ENCODE assay signal across 8 mouse cellular contexts in the genomic region with DNA sequence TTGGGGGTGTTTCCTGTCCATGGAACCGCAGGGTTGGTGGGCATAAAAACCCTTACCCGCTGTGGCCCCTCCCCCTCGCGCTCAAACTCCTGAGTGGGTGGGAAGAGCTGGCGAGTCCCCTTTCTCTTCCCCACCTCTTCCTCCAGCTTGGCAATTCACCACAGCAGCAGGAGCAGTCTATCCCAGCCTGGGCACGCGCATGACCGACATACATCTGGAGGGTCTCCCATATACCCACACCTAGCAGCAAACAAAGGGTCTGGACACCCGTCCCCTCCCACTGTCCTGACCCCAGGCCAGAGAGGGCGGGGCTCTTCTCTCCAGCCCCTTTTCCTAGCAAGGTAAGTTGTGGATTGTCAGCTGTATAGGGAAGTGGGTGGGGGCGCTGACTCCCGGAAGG. TPM values are rescaled to one million over a fixed set of nuclear protein-coding genes. Genes with fewer than 3 reads are reported as not detected.
DNase-seq lines count a peak whose midpoint lies in the region; ATAC-seq and TF ChIP-seq lines count a peak whose summit lies in the region.

No protein-coding gene starts in this region.

- H3K9me3 ChIP-seq in forebrain, embryonic 10.5 days, result peaks cover 6% of the 10 kb centered on the region; the same call in 1 of the 2 replicates
- H3K9me3 ChIP-seq in hindbrain, postnatal 0 days (ENCODE audit: low read length), result no peaks in the 10 kb centered on the region
- H3K9me3 ChIP-seq in midbrain, postnatal 0 days (ENCODE audit: low read length), result 0 out of 2 replicates have a peak, but pooled peaks cover 6% of the 10 kb centered on the region

- no peak overlapping the region for H3K27ac ChIP-seq in liver, adult 2 months (replicated peaks; ENCODE audit: insufficient read depth, low read depth, low read length)
- peak overlapping the region; percentile 26 for H3K27ac ChIP-seq in forebrain, embryonic 10.5 days
- no peak overlapping the region for H3K27ac ChIP-seq in hindbrain, postnatal 0 days
- H3K27ac ChIP-seq in midbrain, postnatal 0 days (ENCODE audit: low read depth, low read length), result no peak overlapping the region

- no peaks in the 10 kb centered on the region for H3K36me3 ChIP-seq in liver, adult 2 months (ENCODE audit: control insufficient read depth, insufficient read depth, low read length)
- H3K36me3 ChIP-seq in forebrain, embryonic 10.5 days (replicated peaks), result peaks cover under 1% of the 10 kb centered on the region; the same call in 1 of the 2 replicates
- no peaks in the 10 kb centered on the region for H3K36me3 ChIP-seq in hindbrain, postnatal 0 days (ENCODE audit: insufficient read depth, low read length)
- no peaks in the 10 kb centered on the region for H3K36me3 ChIP-seq in midbrain, postnatal 0 days (ENCODE audit: insufficient read depth, low read length)

- no peak for TF ChIP-seq POLR2A in liver, adult 2 months (IDR thresholded peaks at IDR 0.05; ENCODE audit: extremely low read depth, insufficient read depth, low read length)

- peak overlapping the region; percentile 6; the same call in 1 of the 2 replicates for H3K4me3 ChIP-seq in liver, adult 2 months (ENCODE audit: insufficient read depth, low read depth, low read length)
- H3K4me3 ChIP-seq in forebrain, embryonic 10.5 days, result peak overlapping the region; percentile 48
- peak overlapping the region; percentile 1 for H3K4me3 ChIP-seq in hindbrain, postnatal 0 days (ENCODE audit: low read length)
- H3K4me3 ChIP-seq in midbrain, postnatal 0 days (ENCODE audit: low read depth, low read length), result no peak overlapping the region

- WGBS in liver, adult 2 months, result 8% methylated on average over 12 of the region's 12 CpGs
- 5% methylated on average over 12 of the region's 12 CpGs for WGBS in forebrain, embryonic 10.5 days
- 7% methylated on average over 12 of the region's 12 CpGs for WGBS in hindbrain, postnatal 0 days
- 6% methylated on average over 12 of the region's 12 CpGs for WGBS in midbrain, postnatal 0 days

- peak overlapping the region; percentile 46 for H3K4me2 ChIP-seq in hindbrain, postnatal 0 days (ENCODE audit: low read depth, low read length)
- peak overlapping the region; percentile 40 for H3K4me2 ChIP-seq in midbrain, postnatal 0 days (ENCODE audit: low read depth, low read length, poor library complexity, severe bottlenecking)

- H3K27me3 ChIP-seq in liver, adult 2 months (ENCODE audit: control insufficient read depth, insufficient read depth, low read length), result no peaks in the 10 kb centered on the region
- peaks cover 8% of the 10 kb centered on the region; the same call in 1 of the 2 replicates for H3K27me3 ChIP-seq in forebrain, embryonic 10.5 days (ENCODE audit: poor library complexity, severe bottlenecking)
- H3K27me3 ChIP-seq in hindbrain, postnatal 0 days (ENCODE audit: insufficient read depth, low read length), result peaks cover 4% of the 10 kb centered on the region; the same call in 1 of the 2 replicates
- peaks cover 4% of the 10 kb centered on the region; the same call in 1 of the 2 replicates for H3K27me3 ChIP-seq in midbrain, postnatal 0 days (ENCODE audit: insufficient read depth, low read length)

- no peak for DNase-seq in liver, adult 2 months (ENCODE audit: extremely low read depth, low read depth, low spot score)
- no peak for DNase-seq in liver
- DNase-seq in forebrain, embryonic 10.5 days (ENCODE audit: extremely low spot score, low spot score), result no peak
- DNase-seq in hindbrain, postnatal 0 days (ENCODE audit: low spot score), result no peak
- DNase-seq in midbrain, postnatal 0 days (ENCODE audit: low spot score), result no peak
- no peak for DNase-seq in testis, postnatal 14 days (ENCODE audit: low spot score)
- no peak for DNase-seq in right cerebral cortex, adult 18-20 months
- DNase-seq in cerebellum, adult 18-20 months, result no peak

- ATAC-seq in hindbrain, postnatal 0 days, result no peak
- no peak for ATAC-seq in midbrain, postnatal 0 days (ENCODE audit: low FRiP score)

- H3K4me1 ChIP-seq in liver, adult 2 months (ENCODE audit: control insufficient read depth, insufficient read depth, low read length), result peaks cover 5% of the 10 kb centered on the region
- peaks cover 37% of the 10 kb centered on the region for H3K4me1 ChIP-seq in forebrain, embryonic 10.5 days
- H3K4me1 ChIP-seq in hindbrain, postnatal 0 days (ENCODE audit: insufficient read depth, low read length), result peaks cover 8% of the 10 kb centered on the region
- H3K4me1 ChIP-seq in midbrain, postnatal 0 days (ENCODE audit: insufficient read depth, low read length), result peaks cover 8% of the 10 kb centered on the region; the same call in 1 of the 2 replicates

- H3K9ac ChIP-seq in liver, adult 2 months (ENCODE audit: low read depth, low read length), result no peak overlapping the region; the same call in 1 of the 2 replicates
- no peak overlapping the region for H3K9ac ChIP-seq in hindbrain, postnatal 0 days (replicated peaks; ENCODE audit: low read length)
- H3K9ac ChIP-seq in midbrain, postnatal 0 days (replicated peaks; ENCODE audit: low read length, poor library complexity, severe bottlenecking), result no peak overlapping the region

- TF ChIP-seq CTCF in liver, adult 2 months (IDR thresholded peaks at IDR 0.05; ENCODE audit: low read depth, low read length), result no peak
- TF ChIP-seq CTCF in hindbrain, postnatal 0 days (IDR thresholded peaks at IDR 0.05; ENCODE audit: low read depth), result no peak
- TF ChIP-seq CTCF in midbrain, postnatal 0 days (IDR thresholded peaks at IDR 0.05), result no peak

- peaks cover 12% of the 10 kb centered on the region; the same call in 1 of the 2 replicates for H3K79me2 ChIP-seq in liver, adult 2 months (ENCODE audit: control insufficient read depth, insufficient read depth, low read length)

RNA-seq across cellular contexts. Expression of a gene that starts 3.5 kb away (rescaled TPM):
- total RNA-seq in liver, adult 2 months (2014; rRNA removed), result 27.4 and 36.0 TPM in 2 replicates
- 41.2 and 41.8 TPM in 2 replicates for polyA plus RNA-seq in liver, adult 2 months (2012; rRNA removed)
- 351 and 371 TPM in 2 replicates for polyA plus RNA-seq in forebrain, embryonic 10.5 days (2016; fragmentation: Nextera tagmentation; extraction: Ambion mirVana)
- 20.1 and 21.4 TPM in 2 replicates for total RNA-seq in hindbrain, postnatal 0 days (2014; rRNA removed)
- polyA plus RNA-seq in hindbrain, postnatal 0 days (2015; fragmentation: Nextera tagmentation; extraction: Ambion mirVana), result 173 and 181 TPM in 2 replicates
- total RNA-seq in midbrain, postnatal 0 days (2014; rRNA removed), result 29.0 and 37.7 TPM in 2 replicates
- 179 and 186 TPM in 2 replicates for polyA plus RNA-seq in midbrain, postnatal 0 days (2015; fragmentation: Nextera tagmentation; extraction: Ambion mirVana)

RNA-seq across cellular contexts. Expression of a gene that starts 12.2 kb away (rescaled TPM):
- 1.0 and 1.5 TPM in 2 replicates for total RNA-seq in liver, adult 2 months (2014; rRNA removed)
- 1.9 and 3.5 TPM in 2 replicates for polyA plus RNA-seq in liver, adult 2 months (2012; rRNA removed)
- polyA plus RNA-seq in forebrain, embryonic 10.5 days (2016; fragmentation: Nextera tagmentation; extraction: Ambion mirVana), result 3.8 and 4.3 TPM in 2 replicates
- total RNA-seq in hindbrain, postnatal 0 days (2014; rRNA removed), result 41.3 and 45.0 TPM in 2 replicates
- polyA plus RNA-seq in hindbrain, postnatal 0 days (2015; fragmentation: Nextera tagmentation; extraction: Ambion mirVana), result 46.4 and 47.7 TPM in 2 replicates
- 40.7 and 46.5 TPM in 2 replicates for total RNA-seq in midbrain, postnatal 0 days (2014; rRNA removed)
- 59.8 and 63.8 TPM in 2 replicates for polyA plus RNA-seq in midbrain, postnatal 0 days (2015; fragmentation: Nextera tagmentation; extraction: Ambion mirVana)

RNA-seq across cellular contexts. Expression of a gene that starts 22.3 kb away (rescaled TPM):
- 9.3 and 16.4 TPM in 2 replicates for total RNA-seq in liver, adult 2 months (2014; rRNA removed)
- polyA plus RNA-seq in liver, adult 2 months (2012; rRNA removed), result 18.2 and 21.0 TPM in 2 replicates
- 12.6 and 13.4 TPM in 2 replicates for polyA plus RNA-seq in forebrain, embryonic 10.5 days (2016; fragmentation: Nextera tagmentation; extraction: Ambion mirVana)
- total RNA-seq in hindbrain, postnatal 0 days (2014; rRNA removed), result 10.8 and 15.4 TPM in 2 replicates
- 5.7 and 6.2 TPM in 2 replicates for polyA plus RNA-seq in hindbrain, postnatal 0 days (2015; fragmentation: Nextera tagmentation; extraction: Ambion mirVana)
- total RNA-seq in midbrain, postnatal 0 days (2014; rRNA removed), result 9.8 and 9.9 TPM in 2 replicates
- polyA plus RNA-seq in midbrain, postnatal 0 days (2015; fragmentation: Nextera tagmentation; extraction: Ambion mirVana), result 4.8 and 5.4 TPM in 2 replicates
